Mouse (Mus musculus): ENCODE measurements around the gene Elovl1. TPM values are rescaled to one million over a fixed set of nuclear protein-coding genes. Genes with fewer than 3 reads are reported as not detected.

The Elovl1 gene
- total RNA-seq (2014; rRNA removed) (16.9 and 23.1 TPM in 2 replicates), polyA plus RNA-seq (2012; rRNA removed) (132 and 135 TPM in 2 replicates)

- WGBS = 0% methylated on average over 28 of the region's 31 CpGs
- peak; percentile 75 for DNase-seq (ENCODE audit: extremely low read depth, low read depth, low spot score)
- Histone ChIP-seq H3K4me1 (ENCODE audit: control insufficient read depth, insufficient read depth, low read length) (peaks cover 31% of the 10 kb centered on the region), H3K27me3 (ENCODE audit: control insufficient read depth, insufficient read depth, low read length) (no peaks in the 10 kb centered on the region), H3K27ac (replicated peaks; ENCODE audit: insufficient read depth, low read depth, low read length) (peak within 1 kb of the TSS; percentile 90), H3K9ac (ENCODE audit: low read depth, low read length) (peak within 1 kb of the TSS; percentile 91), H3K36me3 (ENCODE audit: control insufficient read depth, insufficient read depth, low read length) (peaks cover 11% of the 10 kb centered on the region), H3K79me2 (ENCODE audit: control insufficient read depth, insufficient read depth, low read length) (peaks cover 4% of the 10 kb centered on the region; the same call in 1 of the 2 replicates), H3K4me3 (ENCODE audit: insufficient read depth, low read depth, low read length) (peak within 1 kb of the TSS; percentile 78)
- peak; percentile 50; the same call in 1 of the 2 replicates for TF ChIP-seq POLR2A (IDR thresholded peaks at IDR 0.05; ENCODE audit: extremely low read depth, insufficient read depth, low read length)
- TF ChIP-seq CTCF (IDR thresholded peaks at IDR 0.05; ENCODE audit: low read depth, low read length) = peak; percentile 51; the same call in 1 of the 2 replicates
These were observed at the start of gene Elovl1 for GRCm38 (mm10) chr4:118427768-118428451. Gene Elovl1 (plus strand): TSS chr4:118428093.

- no peaks in the 10 kb centered on the region for H3K4me1 ChIP-seq (ENCODE audit: control insufficient read depth, insufficient read depth, low read length)
- no peak overlapping the region for H3K9ac ChIP-seq (ENCODE audit: low read depth, low read length)
- H3K4me3 ChIP-seq (ENCODE audit: insufficient read depth, low read depth, low read length) = no peak overlapping the region
- H3K79me2 ChIP-seq (ENCODE audit: control insufficient read depth, insufficient read depth, low read length) = no peaks in the 10 kb centered on the region
- no peak for DNase-seq (ENCODE audit: extremely low read depth, low read depth, low spot score)
- 96% methylated on average over 7 of the region's 7 CpGs for WGBS
- TF ChIP-seq CTCF (IDR thresholded peaks at IDR 0.05; ENCODE audit: low read depth, low read length) = no peak
- TF ChIP-seq POLR2A (IDR thresholded peaks at IDR 0.05; ENCODE audit: extremely low read depth, insufficient read depth, low read length) = no peak
- no peak overlapping the region for H3K27ac ChIP-seq (replicated peaks; ENCODE audit: insufficient read depth, low read depth, low read length)
- H3K36me3 ChIP-seq (ENCODE audit: control insufficient read depth, insufficient read depth, low read length) = peaks cover 29% of the 10 kb centered on the region
- H3K27me3 ChIP-seq (ENCODE audit: control insufficient read depth, insufficient read depth, low read length) = no peaks in the 10 kb centered on the region
These were observed 44.6 kb upstream of the Elovl1 start for GRCm38 (mm10) chr4:118383271-118383670.

GRCm38 (mm10) chr4:118387316-118387715 is 40.6 kb upstream of the Elovl1 start:
- 96% methylated on average over 8 of the region's 8 CpGs for WGBS
- H3K27ac ChIP-seq (replicated peaks; ENCODE audit: insufficient read depth, low read depth, low read length) = no peak overlapping the region
- no peak overlapping the region for H3K9ac ChIP-seq (ENCODE audit: low read depth, low read length)
- no peaks in the 10 kb centered on the region for H3K27me3 ChIP-seq (ENCODE audit: control insufficient read depth, insufficient read depth, low read length)
- DNase-seq (ENCODE audit: extremely low read depth, low read depth, low spot score) = no peak
- no peaks in the 10 kb centered on the region for H3K79me2 ChIP-seq (ENCODE audit: control insufficient read depth, insufficient read depth, low read length)
- TF ChIP-seq CTCF (IDR thresholded peaks at IDR 0.05; ENCODE audit: low read depth, low read length) = no peak
- no peak for TF ChIP-seq POLR2A (IDR thresholded peaks at IDR 0.05; ENCODE audit: extremely low read depth, insufficient read depth, low read length)
- no peaks in the 10 kb centered on the region for H3K4me1 ChIP-seq (ENCODE audit: control insufficient read depth, insufficient read depth, low read length)
- peaks cover 16% of the 10 kb centered on the region for H3K36me3 ChIP-seq (ENCODE audit: control insufficient read depth, insufficient read depth, low read length)
- H3K4me3 ChIP-seq (ENCODE audit: insufficient read depth, low read depth, low read length) = no peak overlapping the region

GRCm38 (mm10) chr4:118390146-118390545 is 37.7 kb upstream of the Elovl1 start:
- no peak for TF ChIP-seq CTCF (IDR thresholded peaks at IDR 0.05; ENCODE audit: low read depth, low read length)
- no peak for TF ChIP-seq POLR2A (IDR thresholded peaks at IDR 0.05; ENCODE audit: extremely low read depth, insufficient read depth, low read length)
- H3K79me2 ChIP-seq (ENCODE audit: control insufficient read depth, insufficient read depth, low read length) = no peaks in the 10 kb centered on the region
- no peak overlapping the region for H3K27ac ChIP-seq (replicated peaks; ENCODE audit: insufficient read depth, low read depth, low read length)
- WGBS = 92% methylated on average over 11 of the region's 11 CpGs
- no peaks in the 10 kb centered on the region for H3K27me3 ChIP-seq (ENCODE audit: control insufficient read depth, insufficient read depth, low read length)
- no peak for DNase-seq (ENCODE audit: extremely low read depth, low read depth, low spot score)
- H3K9ac ChIP-seq (ENCODE audit: low read depth, low read length) = no peak overlapping the region
- no peak overlapping the region for H3K4me3 ChIP-seq (ENCODE audit: insufficient read depth, low read depth, low read length)
- no peaks in the 10 kb centered on the region for H3K4me1 ChIP-seq (ENCODE audit: control insufficient read depth, insufficient read depth, low read length)
- peaks cover 15% of the 10 kb centered on the region for H3K36me3 ChIP-seq (ENCODE audit: control insufficient read depth, insufficient read depth, low read length)

GRCm38 (mm10) chr4:118394505-118394904 is 33.4 kb upstream of the Elovl1 start:
- 81% methylated on average over 6 of the region's 6 CpGs for WGBS
- Histone ChIP-seq H3K4me3 (ENCODE audit: insufficient read depth, low read depth, low read length) (no peak overlapping the region), H3K27ac (replicated peaks; ENCODE audit: insufficient read depth, low read depth, low read length) (no peak overlapping the region), H3K79me2 (ENCODE audit: control insufficient read depth, insufficient read depth, low read length) (no peaks in the 10 kb centered on the region), H3K27me3 (ENCODE audit: control insufficient read depth, insufficient read depth, low read length) (no peaks in the 10 kb centered on the region), H3K4me1 (ENCODE audit: control insufficient read depth, insufficient read depth, low read length) (peaks cover 3% of the 10 kb centered on the region; the same call in 1 of the 2 replicates), H3K36me3 (ENCODE audit: control insufficient read depth, insufficient read depth, low read length) (peaks cover 13% of the 10 kb centered on the region; the same call in 1 of the 2 replicates), H3K9ac (ENCODE audit: low read depth, low read length) (no peak overlapping the region)
- DNase-seq (ENCODE audit: extremely low read depth, low read depth, low spot score) = no peak
- no peak for TF ChIP-seq POLR2A (IDR thresholded peaks at IDR 0.05; ENCODE audit: extremely low read depth, insufficient read depth, low read length)
- TF ChIP-seq CTCF (IDR thresholded peaks at IDR 0.05; ENCODE audit: low read depth, low read length) = no peak

GRCm38 (mm10) chr4:118395289-118395688 is 32.6 kb upstream of the Elovl1 start:
- whole genome bisulfite sequencing = 66% methylated on average over 4 of the region's 4 CpGs

More at GRCm38 (mm10) chr4:118395289-118395688, 32.6 kb upstream of the Elovl1 start:
- DNase-seq (ENCODE audit: extremely low read depth, low read depth, low spot score) = no peak
- no peak overlapping the region for H3K27ac ChIP-seq (replicated peaks; ENCODE audit: insufficient read depth, low read depth, low read length)
- H3K79me2 ChIP-seq (ENCODE audit: control insufficient read depth, insufficient read depth, low read length) = no peaks in the 10 kb centered on the region
- TF ChIP-seq CTCF (IDR thresholded peaks at IDR 0.05; ENCODE audit: low read depth, low read length) = no peak
- TF ChIP-seq POLR2A (IDR thresholded peaks at IDR 0.05; ENCODE audit: extremely low read depth, insufficient read depth, low read length) = no peak
- no peak overlapping the region for H3K9ac ChIP-seq (ENCODE audit: low read depth, low read length)
- peaks cover 13% of the 10 kb centered on the region; the same call in 1 of the 2 replicates for H3K36me3 ChIP-seq (ENCODE audit: control insufficient read depth, insufficient read depth, low read length)
- H3K4me3 ChIP-seq (ENCODE audit: insufficient read depth, low read depth, low read length) = no peak overlapping the region
- H3K4me1 ChIP-seq (ENCODE audit: control insufficient read depth, insufficient read depth, low read length) = peaks cover 3% of the 10 kb centered on the region; the same call in 1 of the 2 replicates
- H3K27me3 ChIP-seq (ENCODE audit: control insufficient read depth, insufficient read depth, low read length) = no peaks in the 10 kb centered on the region

Data from liver, adult 2 months (tissue).